Mouse (Mus musculus) 3T3-L1 (cell line): ENCODE results near the gene Smim8.

ENCODE experiments used
- DNase-seq: peaks from one replicate; pipeline ENCODE4 v3.0.0-alpha.2; 2015; ENCODE audit warnings: low read depth, low spot score

Smim8 gene

GRCm38 (mm10) chr4:34720127-34720895 lies 57.9 kb downstream of the Smim8 start:
- no peak for DNase-seq

- no peak for DNase-seq
Measured at GRCm38 (mm10) chr4:34719421-34719820, 58.8 kb downstream of the Smim8 start.
